16 mouse cellular contexts compared by ENCODE assay signal in the genomic region with DNA sequence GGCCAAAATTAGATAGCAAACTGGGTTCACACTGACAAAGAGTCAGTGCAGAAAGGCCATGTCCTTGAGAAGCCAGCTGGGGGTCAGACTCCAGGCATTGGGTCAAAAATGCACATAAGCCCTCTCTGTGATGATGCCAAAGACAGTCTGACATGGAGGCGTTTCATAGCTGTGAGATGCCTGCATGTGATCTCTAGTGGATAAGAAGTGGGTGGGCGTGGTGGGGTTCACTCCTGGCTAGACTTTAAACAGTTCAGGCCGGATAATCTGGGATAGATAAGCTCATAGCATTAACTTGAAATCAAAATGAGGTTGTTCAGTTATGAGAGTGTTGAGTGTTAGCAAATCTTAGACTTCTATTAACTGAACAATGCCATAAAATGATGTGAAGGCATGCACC.
"Had no signal": no experiment of that assay in that cellular context is flagged by ENCODE, and none has a peak within 500 bp of the region (broad histone marks: within the 10 kb centered on the region; RNA-seq: fewer than 3 reads in every experiment).

No protein-coding gene starts in this region.

- H3K36me3 ChIP-seq: neural tube, embryonic 13.5 days; neural tube, embryonic 15.5 days; stomach, embryonic 15.5 days had no signal

- H3K4me2 ChIP-seq: neural tube, embryonic 13.5 days; neural tube, embryonic 15.5 days; stomach, embryonic 15.5 days had no signal

- DNase-seq: retina, postnatal 1 day; right cerebral cortex, adult 18-20 months; right cerebral cortex, postnatal 14 days; right cerebral cortex, postnatal 25 days; right cerebral cortex, postnatal 4 days; spleen, adult 18-20 months; thymus, adult 18-20 months; thymus, adult 2 months; thymus, postnatal 14 days; thymus, postnatal 25 days; thymus, postnatal 36 days; thymus, postnatal 4 days had no signal

- H3K27ac ChIP-seq: neural tube, embryonic 13.5 days; neural tube, embryonic 15.5 days; stomach, embryonic 15.5 days; stomach, postnatal 0 days had no signal

- H3K27me3 ChIP-seq: neural tube, embryonic 13.5 days; neural tube, embryonic 15.5 days; stomach, embryonic 15.5 days had no signal

- H3K4me1 ChIP-seq: stomach, embryonic 15.5 days had no signal

- H3K4me3 ChIP-seq: neural tube, embryonic 13.5 days; neural tube, embryonic 15.5 days; stomach, embryonic 15.5 days had no signal

- H3K9me3 ChIP-seq: neural tube, embryonic 13.5 days; neural tube, embryonic 15.5 days; stomach, embryonic 15.5 days had no signal

- H3K9ac ChIP-seq: neural tube, embryonic 13.5 days; neural tube, embryonic 15.5 days; stomach, embryonic 15.5 days had no signal
